Mouse (Mus musculus) forebrain, embryonic 15.5 days (tissue): ENCODE measurements around the gene Ankrd11. TPM values are rescaled to one million over a fixed set of nuclear protein-coding genes. Genes with fewer than 3 reads are reported as not detected.
A peak's percentile ranks its signal among the peaks of the same experiment; 100 is the strongest.

Experiments used
- ATAC-seq: fragments of 200-750 bp; cut with Nextera tagmentation; replicated peaks from 2 replicates; pipeline ENCODE4 v1.8.0; 2017; ENCODE audit warnings: mild to moderate bottlenecking, moderate TSS enrichment, moderate library complexity
- H3K27ac ChIP-seq: fragments of 300-500 bp; sonication (generic); replicated peaks from 2 replicates; pipeline ENCODE4 v1.5.1; 2015; ENCODE audit warnings: mild to moderate bottlenecking, inconsistent platforms
- H3K27me3 ChIP-seq: fragments of 300-500 bp; sonication (generic); 2 replicates; pipeline ENCODE4 v1.6.1; 2015; ENCODE audit warnings: inconsistent platforms
- H3K36me3 ChIP-seq: fragments of 300-500 bp; sonication (generic); 2 replicates; pipeline ENCODE4 v1.6.1; 2015; ENCODE audit warnings: mild to moderate bottlenecking, inconsistent platforms
- H3K4me1 ChIP-seq: fragments of 300-500 bp; sonication (generic); 2 replicates; pipeline ENCODE4 v1.6.1; 2015; ENCODE audit warnings: inconsistent platforms
- H3K4me2 ChIP-seq: fragments of 300-500 bp; sonication (generic); replicated peaks from 2 replicates; pipeline ENCODE4 v1.6.1; 2015; ENCODE audit warnings: mild to moderate bottlenecking, inconsistent platforms
- H3K4me3 ChIP-seq: fragments of 300-500 bp; sonication (generic); 2 replicates; pipeline ENCODE4 v1.5.1; 2015; ENCODE audit warnings: mild to moderate bottlenecking, inconsistent platforms
- H3K9ac ChIP-seq: fragments of 300-500 bp; sonication (generic); replicated peaks from 2 replicates; pipeline ENCODE4 v1.6.1; 2015; ENCODE audit warnings: mild to moderate bottlenecking, inconsistent platforms
- H3K9me3 ChIP-seq: fragments of 300-500 bp; sonication (generic); 2 replicates; pipeline ENCODE4 v1.6.1; 2016; ENCODE audit warnings: inconsistent platforms
- WGBS: fragments of 180-500 bp; shearing (Covaris S2); methylation state at CpG from one replicate; pipeline ENCODE4 v1.1.7; 2015; ENCODE audit warnings: mixed read lengths; 5-methylcytosine and 5-hydroxymethylcytosine counted together
- polyA plus RNA-seq: library from polyadenylated mRNA; unstranded; fragments of >200 nt; fragmentation: Nextera tagmentation; extraction: Ambion mirVana; gene quantifications from 2 replicates; pipeline ENCODE4 v1.2.1, GENCODE M21; 2015

The Ankrd11 gene
- polyA plus RNA-seq, 1 experiment from 2014 or later = 53.3 TPM

- no peak within 1 kb of the TSS for H3K9ac ChIP-seq
- peak; percentile 86 for ATAC-seq
- 12% methylated on average over 18 of the region's 18 CpGs for WGBS
Observed at GRCm38 (mm10) chr8:122847829-122848561, 194.1 kb downstream of the Ankrd11 start, which contains the start of gene Cdh15. Gene Cdh15, plus strand, starts transcription at chr8:122847966.

GRCm38 (mm10) chr8:122845662-122846061 is 196.4 kb downstream of the Ankrd11 start:
- no peak overlapping the region for H3K4me3 ChIP-seq
- no peaks in the 10 kb centered on the region for H3K9me3 ChIP-seq
- 66% methylated on average over 4 of the region's 4 CpGs for WGBS
- ATAC-seq = no peak
- peaks cover 5% of the 10 kb centered on the region; the same call in 1 of the 2 replicates for H3K4me1 ChIP-seq
- H3K36me3 ChIP-seq = no peaks in the 10 kb centered on the region
- no peak overlapping the region for H3K4me2 ChIP-seq
- no peaks in the 10 kb centered on the region for H3K27me3 ChIP-seq
- no peak overlapping the region for H3K27ac ChIP-seq
- no peak overlapping the region for H3K9ac ChIP-seq

More at GRCm38 (mm10) chr8:122847829-122848561, 194.1 kb downstream of the Ankrd11 start, which contains the start of gene Cdh15:
- H3K9me3 ChIP-seq = no peaks in the 10 kb centered on the region
- H3K27me3 ChIP-seq = no peaks in the 10 kb centered on the region
- H3K4me3 ChIP-seq = no peak within 1 kb of the TSS
- H3K27ac ChIP-seq = no peak within 1 kb of the TSS
- H3K4me2 ChIP-seq = peak within 1 kb of the TSS; percentile 26
- no peaks in the 10 kb centered on the region for H3K36me3 ChIP-seq
- H3K4me1 ChIP-seq = peaks cover 5% of the 10 kb centered on the region; the same call in 1 of the 2 replicates

- Histone ChIP-seq H3K4me1 (peaks cover 5% of the 10 kb centered on the region; the same call in 1 of the 2 replicates), H3K4me3 (no peak overlapping the region), H3K27ac (no peak overlapping the region), H3K9me3 (no peaks in the 10 kb centered on the region), H3K4me2 (no peak overlapping the region), H3K9ac (no peak overlapping the region), H3K27me3 (no peaks in the 10 kb centered on the region), H3K36me3 (no peaks in the 10 kb centered on the region)
- ATAC-seq = no peak
- 74% methylated on average over 3 of the region's 3 CpGs for WGBS
Observed at GRCm38 (mm10) chr8:122844161-122844560, 197.9 kb downstream of the Ankrd11 start.

- no peak overlapping the region for H3K4me3 ChIP-seq
- H3K27me3 ChIP-seq = no peaks in the 10 kb centered on the region
- no peaks in the 10 kb centered on the region for H3K4me1 ChIP-seq
- H3K9ac ChIP-seq = no peak overlapping the region
- no peak overlapping the region for H3K4me2 ChIP-seq
- 94% methylated on average over 13 of the region's 13 CpGs for WGBS
- no peaks in the 10 kb centered on the region for H3K9me3 ChIP-seq
- H3K27ac ChIP-seq = no peak overlapping the region
- ATAC-seq = no peak
- H3K36me3 ChIP-seq = no peaks in the 10 kb centered on the region
Observed at GRCm38 (mm10) chr8:122836696-122837095, 205.4 kb downstream of the Ankrd11 start.

GRCm38 (mm10) chr8:122836199-122836598 is 205.9 kb downstream of the Ankrd11 start:
- Histone ChIP-seq H3K9me3 (no peaks in the 10 kb centered on the region), H3K4me3 (no peak overlapping the region), H3K9ac (no peak overlapping the region), H3K27ac (no peak overlapping the region), H3K4me2 (no peak overlapping the region), H3K27me3 (no peaks in the 10 kb centered on the region), H3K4me1 (no peaks in the 10 kb centered on the region), H3K36me3 (no peaks in the 10 kb centered on the region)
- 88% methylated on average over 12 of the region's 12 CpGs for WGBS
- no peak for ATAC-seq

- WGBS = 33% methylated on average over 8 of the region's 8 CpGs
- H3K36me3 ChIP-seq = no peaks in the 10 kb centered on the region
- no peak overlapping the region for H3K4me3 ChIP-seq
- peak; percentile 27; the same call in 1 of the 2 replicates for ATAC-seq
- no peak overlapping the region for H3K9ac ChIP-seq
- H3K4me1 ChIP-seq = peaks cover 3% of the 10 kb centered on the region; the same call in 1 of the 2 replicates
- no peak overlapping the region for H3K4me2 ChIP-seq
- no peaks in the 10 kb centered on the region for H3K27me3 ChIP-seq
- no peak overlapping the region for H3K27ac ChIP-seq
- H3K9me3 ChIP-seq = no peaks in the 10 kb centered on the region
Observed at GRCm38 (mm10) chr8:122834971-122835370, 207.1 kb downstream of the Ankrd11 start.

GRCm38 (mm10) chr8:122834416-122834815 is 207.7 kb downstream of the Ankrd11 start:
- Histone ChIP-seq H3K36me3 (no peaks in the 10 kb centered on the region), H3K27me3 (no peaks in the 10 kb centered on the region), H3K4me3 (no peak overlapping the region), H3K9me3 (no peaks in the 10 kb centered on the region), H3K4me2 (no peak overlapping the region), H3K27ac (no peak overlapping the region), H3K4me1 (peaks cover 3% of the 10 kb centered on the region; the same call in 1 of the 2 replicates), H3K9ac (no peak overlapping the region)
- ATAC-seq = no peak
- WGBS = 83% methylated on average over 8 of the region's 8 CpGs

Other genes with a start within 250 kb of the Ankrd11 start
- gene Cdh15, start 194.3 kb downstream of the Ankrd11 start, polyA plus RNA-seq = 1.2 TPM in 2 replicates
- gene Spg7, start 20.7 kb upstream of the Ankrd11 start, polyA plus RNA-seq = 47.0 and 47.2 TPM in 2 replicates
- 886 and 899 TPM in 2 replicates for gene Rpl13, start 60.1 kb upstream of the Ankrd11 start, polyA plus RNA-seq
- gene Cpne7, start 75.1 kb upstream of the Ankrd11 start, polyA plus RNA-seq = 2.5 and 3.2 TPM in 2 replicates
- gene Sult5a1, start 116.0 kb upstream of the Ankrd11 start, polyA plus RNA-seq = 0.69 and 1.0 TPM in 2 replicates
- gene Dpep1, start 144.0 kb upstream of the Ankrd11 start, polyA plus RNA-seq = 0.11 TPM in 1 of 2 replicates, not detected in the other
- 229 and 239 TPM in 2 replicates for gene Chmp1a, start 170.5 kb upstream of the Ankrd11 start, polyA plus RNA-seq
- 5.0 and 5.1 TPM in 2 replicates for gene Spata33, start 170.6 kb upstream of the Ankrd11 start, polyA plus RNA-seq
- gene Cdk10, start 182.6 kb upstream of the Ankrd11 start, polyA plus RNA-seq = 45.9 and 49.2 TPM in 2 replicates
- 4.0 and 4.8 TPM in 2 replicates for gene Spata2l, start 194.0 kb upstream of the Ankrd11 start, polyA plus RNA-seq
- 26.1 and 26.5 TPM in 2 replicates for gene Zfp276, start 211.9 kb upstream of the Ankrd11 start, polyA plus RNA-seq
- gene Vps9d1, start 212.1 kb upstream of the Ankrd11 start, polyA plus RNA-seq = 46.8 and 47.2 TPM in 2 replicates